Mouse (Mus musculus) naive thymus-derived CD4-positive, alpha-beta T cell, adult 2 months (primary cell): ENCODE measurements around the gene Ptprt.

Experiments
- DNase-seq: peaks from one replicate; pipeline ENCODE4 v3.0.0-alpha.2; 2011; ENCODE audit warnings: low read depth

Ptprt gene

GRCm38 (mm10) chr2:162411014-162411413 is 249.9 kb downstream of the Ptprt start:
- DNase-seq = no peak

DNA sequence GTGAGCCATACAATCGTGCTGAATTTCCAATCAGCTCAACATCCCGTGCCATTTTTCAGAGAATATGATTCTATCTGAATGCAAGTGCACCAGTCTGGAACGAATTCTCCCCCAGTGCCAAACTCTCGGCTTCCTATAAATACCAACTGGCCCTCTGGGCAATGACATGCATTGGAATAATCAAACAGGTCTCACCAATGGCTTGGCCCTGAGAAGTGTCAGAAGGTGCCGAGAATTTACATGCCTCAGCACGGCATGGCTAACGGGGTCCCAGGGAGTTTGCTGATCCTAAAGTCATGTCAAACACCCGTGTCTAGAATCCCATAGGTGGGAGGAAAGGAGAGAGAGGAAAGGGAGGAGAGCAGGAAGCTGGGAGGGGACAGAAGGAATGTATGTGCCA is 251.7 kb downstream of the Ptprt start:
- DNase-seq = no peak

GRCm38 (mm10) chr2:162401316-162402100 is 259.4 kb downstream of the Ptprt start:
- DNase-seq = no peak

DNA sequence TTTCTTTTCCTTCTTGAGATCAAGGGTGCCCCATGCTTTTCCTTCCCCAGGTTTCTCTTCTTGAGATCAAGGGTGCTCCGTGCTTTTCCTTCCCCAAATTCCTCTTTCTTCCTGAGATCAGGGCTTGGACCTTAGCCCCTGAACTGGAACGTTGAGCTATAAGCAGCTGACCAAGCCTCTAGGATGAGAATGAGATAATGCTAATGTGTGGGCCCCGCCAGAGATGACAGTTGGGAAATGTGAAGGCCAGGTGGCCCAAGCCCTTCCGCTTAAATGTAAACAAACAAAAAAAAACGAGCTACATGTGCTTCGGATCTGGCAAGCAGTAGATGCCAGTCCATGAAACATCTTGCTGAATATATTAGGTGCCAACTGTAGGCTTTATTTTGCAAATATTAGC is 266.3 kb downstream of the Ptprt start:
- DNase-seq = no peak

DNA sequence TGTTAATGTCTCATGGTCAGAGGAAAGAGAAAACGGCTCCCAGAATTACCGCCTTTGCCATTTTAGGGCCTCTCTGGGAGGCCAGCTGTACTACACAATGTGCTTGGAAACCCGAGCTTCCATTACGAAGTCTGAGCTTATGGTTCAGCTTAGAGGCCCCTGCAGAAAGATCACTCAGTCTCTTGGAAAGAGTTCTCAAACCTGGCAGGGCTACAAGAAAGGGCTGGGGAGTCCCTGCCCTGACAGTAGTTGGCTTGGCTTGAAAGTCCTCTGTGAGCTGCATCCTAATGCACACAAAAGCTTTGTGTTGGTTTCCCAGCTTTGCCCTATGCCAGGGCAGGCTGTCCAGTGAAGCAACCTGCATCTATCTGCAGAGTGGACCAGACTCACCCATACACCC is 269.1 kb downstream of the Ptprt start:
- no peak for DNase-seq

DNA sequence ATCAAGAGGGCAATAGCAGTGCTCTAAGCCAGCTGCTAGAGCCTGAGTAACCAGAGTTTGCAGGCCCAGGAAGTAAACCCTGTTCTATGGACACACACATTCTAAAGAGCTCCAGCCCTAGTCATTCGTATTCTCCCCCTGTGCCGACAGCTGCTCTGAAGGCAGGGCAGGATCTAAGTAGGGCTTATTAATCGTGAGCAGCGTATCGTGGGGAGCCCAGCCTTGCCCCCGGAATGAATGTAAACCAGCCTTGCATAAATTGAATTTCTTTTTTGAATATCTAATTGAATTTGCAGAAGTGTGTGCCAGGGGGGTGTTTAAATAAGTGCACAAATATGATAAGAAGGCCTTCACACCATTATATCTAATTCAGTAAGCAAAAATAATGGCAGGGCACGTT is 283.6 kb downstream of the Ptprt start:
- DNase-seq = no peak

DNA sequence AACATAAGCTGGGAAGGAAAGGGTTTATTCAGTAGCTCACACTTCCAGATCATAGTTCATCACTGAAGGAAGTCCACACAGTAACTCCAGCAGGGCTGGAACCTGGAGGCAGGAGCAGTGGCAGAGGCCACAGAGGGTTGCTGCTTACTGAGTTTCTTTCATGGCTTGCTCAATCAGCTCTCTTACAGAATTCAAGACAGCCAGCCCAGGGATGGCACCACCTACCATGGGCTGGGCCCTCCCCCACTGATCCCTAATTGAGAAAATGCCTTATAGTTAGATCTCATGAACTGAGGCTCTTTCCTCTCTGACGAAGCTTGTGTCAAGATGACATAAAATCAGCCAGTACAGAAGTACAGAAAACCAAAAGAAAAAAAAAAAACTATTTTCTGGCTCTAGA is 311.9 kb downstream of the Ptprt start:
- DNase-seq = no peak

DNA sequence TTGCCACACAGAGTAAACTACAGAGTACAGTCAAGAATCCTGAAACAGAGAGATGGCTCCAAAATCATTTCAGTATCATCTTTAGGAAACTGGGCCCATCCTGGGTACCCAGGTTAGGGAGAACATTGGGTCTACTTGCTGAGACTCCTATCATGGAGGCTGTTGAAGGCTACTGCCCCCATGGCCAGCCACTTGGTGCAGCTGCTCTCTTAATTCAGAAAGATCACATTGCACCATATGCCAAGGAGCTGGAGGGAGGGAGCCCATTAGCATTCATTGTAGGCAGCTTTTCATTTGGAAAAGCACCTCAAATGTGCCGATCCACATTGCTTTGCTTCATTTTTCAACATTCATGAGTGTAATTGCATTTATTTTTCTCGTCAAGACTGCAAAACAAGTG is 319.1 kb downstream of the Ptprt start:
- DNase-seq = no peak

GRCm38 (mm10) chr2:162340231-162340630 is 320.7 kb downstream of the Ptprt start:
- no peak for DNase-seq

DNA sequence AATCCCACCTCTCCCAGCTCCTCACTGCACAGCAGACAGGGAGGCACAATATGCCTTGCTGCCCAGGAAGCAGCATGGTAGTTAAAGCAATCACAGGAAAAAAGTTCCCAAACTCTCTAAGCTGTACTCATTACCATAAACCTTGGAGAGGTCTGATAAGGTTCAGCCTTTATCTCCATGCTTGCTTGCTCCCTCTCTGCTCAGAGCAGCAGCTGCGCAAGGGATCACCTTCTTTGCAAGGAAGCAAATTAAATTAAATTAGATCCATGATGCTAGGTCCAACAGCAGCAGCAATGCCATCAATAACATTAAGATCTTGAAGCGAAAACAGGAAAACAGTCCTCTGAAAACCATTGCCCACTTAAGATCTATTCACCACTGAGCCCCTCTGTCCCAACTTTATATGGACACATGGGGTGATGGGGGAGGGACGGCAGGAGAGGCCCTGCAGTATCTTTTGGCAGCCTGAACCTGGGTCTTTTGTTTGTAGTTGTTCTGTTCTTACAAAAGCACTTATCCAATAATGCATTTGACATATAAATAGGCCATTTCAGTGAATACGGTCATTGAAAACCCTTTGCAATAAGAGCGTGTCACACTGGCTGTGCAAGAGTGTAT is 328.8 kb downstream of the Ptprt start:
- no peak for DNase-seq

DNA sequence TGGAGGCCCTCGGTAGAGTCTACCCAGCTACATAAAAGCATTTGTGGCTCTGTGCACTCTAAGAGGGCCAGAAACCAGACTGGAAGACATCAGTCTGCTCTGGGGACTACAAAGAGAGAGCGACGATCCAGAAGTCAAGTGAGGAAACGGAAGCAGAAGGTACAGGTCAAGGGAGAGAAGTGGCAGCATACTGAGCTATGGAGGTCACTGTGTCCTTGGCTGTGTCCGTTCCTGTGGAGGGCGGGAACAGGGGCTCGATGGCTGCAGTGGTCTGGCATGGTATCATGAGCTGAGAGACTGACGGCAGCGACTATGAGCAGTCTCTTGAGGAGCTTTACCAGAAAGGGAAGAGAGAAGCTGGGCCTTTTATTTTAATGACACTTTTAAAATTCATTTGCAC is 331.5 kb downstream of the Ptprt start:
- DNase-seq = no peak

DNA sequence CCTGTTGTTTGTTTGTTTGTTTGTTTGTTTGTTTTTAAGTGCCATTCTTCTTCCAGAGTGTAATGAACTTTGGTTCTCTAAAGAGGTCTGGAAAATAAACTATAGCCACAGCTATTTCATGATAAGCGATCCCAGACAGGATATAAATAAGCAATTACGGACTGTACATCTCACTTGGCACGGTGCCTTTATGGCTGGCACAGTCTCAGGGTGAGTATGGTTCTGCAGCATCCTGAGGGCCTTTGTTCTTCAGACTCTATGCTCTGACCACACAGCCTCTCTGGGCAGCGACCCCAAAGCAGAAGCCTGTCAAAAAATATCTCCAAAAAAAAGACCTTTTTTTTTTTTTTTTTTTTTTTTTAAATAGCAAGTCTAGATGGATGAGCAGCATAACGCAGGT is 338.5 kb downstream of the Ptprt start:
- no peak for DNase-seq

DNA sequence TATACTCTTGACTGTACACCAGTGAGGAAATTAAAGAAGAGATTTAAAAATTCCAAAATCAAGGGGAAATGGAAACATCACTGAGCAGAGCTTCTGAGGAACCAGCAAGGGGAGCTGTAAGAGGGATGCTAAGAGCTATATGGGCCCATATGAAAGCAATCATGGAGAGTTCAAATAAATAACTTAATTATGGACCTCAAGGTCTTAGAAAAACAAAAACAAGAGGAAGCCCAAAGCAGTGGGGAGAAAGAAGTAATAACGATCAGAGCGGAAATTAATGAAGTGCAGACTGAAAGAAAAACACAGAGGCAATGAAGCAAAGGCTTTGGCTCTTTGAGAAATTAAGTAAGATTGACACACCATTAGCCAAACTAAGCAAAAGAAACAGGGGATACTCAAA is 353.0 kb downstream of the Ptprt start:
- DNase-seq = no peak

DNA sequence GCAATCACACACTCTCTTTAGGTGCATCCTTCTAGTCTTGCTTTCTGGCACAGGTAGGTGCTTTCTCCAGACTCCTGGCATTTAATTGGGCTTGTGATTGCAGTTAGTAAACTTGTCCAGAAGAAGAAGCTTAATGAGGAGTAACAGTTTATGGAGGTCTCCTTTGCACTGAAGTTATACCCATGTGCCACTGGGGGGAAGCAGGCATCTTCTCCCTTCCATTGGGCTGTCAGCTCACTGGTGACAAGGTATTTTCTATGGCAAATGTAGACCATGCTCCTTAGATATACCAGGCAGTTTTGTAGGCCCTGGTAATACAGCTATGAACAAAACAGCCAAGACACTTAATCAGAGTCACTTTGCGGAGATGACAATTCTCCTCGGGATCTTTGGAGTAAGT is 366.9 kb downstream of the Ptprt start:
- DNase-seq = no peak

GRCm38 (mm10) chr2:162282606-162283005 is 378.3 kb downstream of the Ptprt start:
- no peak for DNase-seq

DNA sequence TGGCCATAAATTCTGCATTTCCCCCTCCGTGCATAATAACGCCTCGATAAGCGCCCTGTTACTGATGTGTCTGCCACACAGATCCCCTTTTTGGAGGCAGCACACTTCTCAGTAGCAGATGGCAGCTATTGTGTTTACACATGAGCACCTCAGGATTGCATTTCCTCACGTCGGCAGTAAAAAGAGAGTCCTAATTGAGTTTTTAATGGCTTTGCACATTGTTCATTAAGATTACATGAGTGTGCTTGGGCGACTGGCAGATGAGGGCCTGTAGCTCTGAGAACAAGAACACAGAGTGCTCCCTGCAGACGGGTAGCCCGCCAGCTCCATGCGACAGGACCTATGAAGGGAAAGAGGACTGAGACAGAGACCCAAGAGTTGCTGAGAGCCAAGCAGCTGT is 378.8 kb downstream of the Ptprt start:
- DNase-seq = no peak

- no peak for DNase-seq
These were observed 387.1 kb downstream of the Ptprt start for GRCm38 (mm10) chr2:162273826-162274225.

- no peak for DNase-seq
These were observed 409.7 kb downstream of the Ptprt start for GRCm38 (mm10) chr2:162251272-162251671.

GRCm38 (mm10) chr2:162248296-162248695 is 412.7 kb downstream of the Ptprt start:
- no peak for DNase-seq

DNA sequence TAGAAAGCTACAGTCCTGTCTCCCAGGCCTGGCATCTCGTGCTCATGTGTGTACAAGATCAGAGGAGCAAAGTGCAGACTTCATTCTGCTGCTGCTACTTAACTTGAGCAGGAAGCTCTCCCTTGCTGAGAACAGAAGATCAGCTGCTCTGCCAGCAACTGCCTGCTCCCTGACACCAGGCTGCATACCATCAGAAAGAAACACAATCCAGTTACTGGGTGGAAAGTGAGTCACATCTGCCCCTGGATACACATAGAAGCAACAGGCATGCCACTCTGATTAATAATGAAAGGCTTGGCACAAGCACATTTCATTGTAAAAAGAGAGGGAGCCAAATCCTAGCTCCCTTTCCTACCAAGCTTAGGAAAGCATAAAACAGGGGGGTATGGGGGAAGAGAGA is 438.5 kb downstream of the Ptprt start:
- no peak for DNase-seq

DNA sequence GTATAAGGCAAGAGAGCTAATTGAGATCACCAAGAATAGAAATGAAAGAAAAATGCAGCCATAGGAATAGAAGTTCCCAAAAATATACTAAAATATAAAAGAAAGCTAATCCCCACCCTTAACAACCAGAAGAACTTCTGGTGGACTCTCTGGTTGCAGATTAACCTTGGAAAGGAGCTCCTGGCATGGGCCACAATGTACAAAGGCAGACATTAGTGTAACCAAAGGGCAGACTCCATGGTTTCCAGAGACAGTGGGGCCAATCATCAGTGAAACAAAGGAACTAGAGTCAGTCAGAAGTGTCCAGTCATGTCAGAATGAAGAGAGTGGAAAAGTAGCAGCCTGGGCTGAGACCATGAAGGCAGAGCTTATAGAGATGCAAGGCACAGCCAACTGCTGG is 440.4 kb downstream of the Ptprt start:
- DNase-seq = no peak

DNA sequence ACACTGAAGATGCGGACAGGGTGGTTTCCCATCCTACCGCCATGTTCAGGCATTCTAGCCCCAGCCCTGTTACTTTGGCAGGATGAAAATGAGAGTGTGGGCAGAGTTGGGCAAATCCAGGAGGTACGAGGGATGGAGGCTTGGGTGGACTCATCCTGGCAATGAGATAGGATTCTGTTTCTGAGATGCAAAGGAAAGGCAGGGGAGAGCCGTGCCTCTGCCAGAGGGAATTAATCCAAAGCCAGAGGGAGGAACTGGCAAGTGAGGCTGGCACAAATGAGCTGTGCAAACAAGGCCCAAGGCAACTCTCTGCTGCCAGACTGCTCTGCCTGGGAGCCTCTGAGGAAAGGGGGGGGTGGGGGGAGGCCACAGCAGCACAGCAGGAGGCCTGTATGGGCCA is 441.4 kb downstream of the Ptprt start:
- DNase-seq = no peak

DNA sequence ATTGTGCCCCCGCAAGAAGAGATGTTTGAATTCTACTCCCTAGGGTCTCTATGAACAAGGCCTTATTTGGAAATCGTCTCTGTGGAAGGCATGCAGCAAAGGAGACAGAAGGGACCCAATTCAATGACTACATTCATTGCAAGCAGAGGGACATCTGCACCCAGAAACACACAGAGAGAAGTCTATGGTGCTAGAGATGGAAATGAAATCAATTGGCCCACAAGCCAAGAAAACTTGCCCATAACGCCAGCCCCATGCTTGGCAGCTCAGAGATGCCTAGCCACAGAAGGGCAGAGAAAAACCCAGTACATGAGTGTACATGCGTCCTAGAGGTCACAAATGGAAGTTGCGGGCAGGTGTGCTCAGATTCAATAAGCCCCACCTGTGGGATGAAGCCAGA is 443.1 kb downstream of the Ptprt start:
- no peak for DNase-seq

DNA sequence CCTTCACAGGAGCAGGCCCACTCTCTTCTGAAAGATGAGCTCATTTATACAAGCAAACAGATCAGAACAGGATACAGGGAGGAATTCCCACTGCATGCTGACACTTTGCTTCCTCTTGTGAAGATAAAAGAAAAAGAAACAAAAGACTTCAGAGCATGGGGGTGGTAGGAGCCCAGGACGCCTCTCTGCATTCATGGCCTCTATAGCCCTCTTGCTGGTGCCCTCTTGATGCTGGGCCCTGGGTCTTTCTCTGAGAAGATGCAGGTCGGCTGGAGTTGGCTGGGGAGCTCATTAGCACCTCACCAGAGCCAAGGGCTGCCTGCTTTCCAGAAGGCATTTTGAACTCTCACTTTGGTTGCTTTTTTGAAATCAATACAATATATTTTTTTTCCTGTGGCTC is 448.6 kb downstream of the Ptprt start:
- no peak for DNase-seq
